Mouse (Mus musculus): ENCODE results near the gene Adarb1.

Adarb1 gene

DNA sequence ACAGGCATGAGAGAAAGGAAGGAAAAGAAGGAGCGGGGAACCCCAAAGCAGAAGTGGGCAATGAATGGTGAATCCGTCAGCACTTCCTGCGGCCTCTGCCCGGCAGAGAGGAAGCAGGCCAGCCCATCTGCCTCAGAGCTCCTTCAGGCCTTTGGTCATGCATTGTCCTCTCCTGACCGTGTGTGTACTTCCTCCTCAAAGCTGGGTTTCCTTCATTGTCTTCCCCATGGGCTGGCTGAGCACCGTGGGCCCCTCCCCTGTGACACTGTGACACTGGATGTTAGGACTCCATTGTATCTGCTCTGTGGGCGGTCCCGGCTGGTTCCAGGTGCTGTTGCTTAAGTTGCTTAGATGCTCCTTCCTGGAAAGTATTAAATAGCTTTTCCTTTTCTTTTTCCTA, 151.8 kb downstream of the Adarb1 start:
- DNase-seq (ENCODE audit: low read depth, low spot score): peak; percentile 85

DNA sequence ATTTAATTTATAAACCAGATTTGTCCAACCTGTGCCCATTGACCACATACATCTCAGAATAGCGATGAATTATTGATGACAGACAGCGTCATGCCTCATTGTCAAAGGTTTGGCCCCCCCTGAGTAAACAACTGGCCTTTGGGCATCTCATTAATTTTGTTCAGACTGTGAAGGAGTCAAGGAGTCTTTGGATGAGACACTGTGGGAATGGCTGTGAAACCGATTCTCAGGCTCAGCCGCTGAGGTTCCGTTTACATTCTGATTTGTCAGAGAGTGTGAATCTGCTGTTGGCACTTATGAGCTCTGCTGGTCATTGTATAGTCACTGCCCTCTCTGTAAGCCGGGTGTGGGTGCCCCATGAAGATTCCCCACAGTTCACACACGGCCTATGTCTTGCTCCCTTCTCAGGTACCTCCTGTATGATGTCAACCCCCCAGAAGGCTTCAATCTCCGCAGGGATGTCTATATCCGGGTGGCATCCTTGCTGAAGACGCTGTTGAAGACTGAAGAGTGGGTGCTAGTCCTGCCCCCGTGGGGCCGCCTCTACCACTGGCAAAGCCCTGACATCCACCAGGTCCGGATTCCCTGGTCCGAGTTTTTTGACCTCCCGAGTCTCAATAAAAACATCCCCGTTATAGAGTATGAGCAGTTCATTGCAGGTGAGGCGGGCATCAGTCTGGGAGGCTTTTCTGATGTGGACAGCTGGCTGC, 157.7 kb downstream of the Adarb1 start:
- DNase-seq (ENCODE audit: low read depth, low spot score): no peak

DNA sequence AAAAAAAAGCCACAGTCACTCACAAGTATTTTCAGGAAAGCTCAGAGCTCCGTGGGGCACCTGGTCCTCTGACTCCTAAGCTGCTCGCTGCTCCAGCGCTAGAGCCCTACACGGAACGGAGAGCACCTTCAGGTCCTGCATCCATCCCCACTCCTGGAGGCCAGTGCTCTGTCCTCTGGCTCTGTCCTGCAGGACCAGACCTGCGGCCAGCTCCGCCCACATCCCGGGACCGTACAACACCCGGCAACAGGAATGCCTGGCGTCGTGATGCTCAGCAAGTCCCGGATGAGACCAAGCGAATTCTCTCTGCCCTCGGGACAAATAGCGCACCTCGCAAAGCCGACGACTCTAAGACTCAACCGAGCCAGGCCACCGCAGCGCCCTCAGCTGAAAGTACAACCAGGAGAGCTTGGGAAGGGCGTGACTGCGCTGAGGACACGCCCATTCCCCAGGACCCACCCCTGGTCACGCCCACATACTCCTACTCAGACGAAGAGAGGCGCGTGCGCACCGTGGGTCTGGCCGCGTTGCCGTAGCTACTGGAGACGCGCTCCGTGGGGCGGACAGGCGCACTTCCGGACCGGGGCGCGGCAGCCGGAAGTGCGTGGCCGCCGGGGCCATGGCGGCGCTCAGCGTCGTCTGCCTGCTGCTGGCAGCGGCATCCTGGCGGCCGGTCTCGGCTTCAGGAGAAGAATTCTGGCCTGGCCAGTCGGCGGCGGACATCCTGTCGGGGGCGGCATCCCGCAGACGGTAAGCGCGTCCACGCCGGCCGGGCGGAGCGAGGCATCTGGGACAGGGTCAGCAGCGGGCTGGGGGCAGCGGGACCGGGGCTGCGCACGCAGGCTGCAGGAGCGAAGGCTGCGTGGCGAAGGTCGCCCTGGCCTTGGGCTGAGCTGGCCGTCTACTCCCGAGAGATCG, 159.1 kb downstream of the Adarb1 start, which contains the start of gene Pofut2:
Gene Pofut2, plus strand, starts transcription at position 515 of the 918 bp plus-strand sequence.
- DNase-seq (ENCODE audit: low read depth, low spot score): peak; percentile 97

DNA sequence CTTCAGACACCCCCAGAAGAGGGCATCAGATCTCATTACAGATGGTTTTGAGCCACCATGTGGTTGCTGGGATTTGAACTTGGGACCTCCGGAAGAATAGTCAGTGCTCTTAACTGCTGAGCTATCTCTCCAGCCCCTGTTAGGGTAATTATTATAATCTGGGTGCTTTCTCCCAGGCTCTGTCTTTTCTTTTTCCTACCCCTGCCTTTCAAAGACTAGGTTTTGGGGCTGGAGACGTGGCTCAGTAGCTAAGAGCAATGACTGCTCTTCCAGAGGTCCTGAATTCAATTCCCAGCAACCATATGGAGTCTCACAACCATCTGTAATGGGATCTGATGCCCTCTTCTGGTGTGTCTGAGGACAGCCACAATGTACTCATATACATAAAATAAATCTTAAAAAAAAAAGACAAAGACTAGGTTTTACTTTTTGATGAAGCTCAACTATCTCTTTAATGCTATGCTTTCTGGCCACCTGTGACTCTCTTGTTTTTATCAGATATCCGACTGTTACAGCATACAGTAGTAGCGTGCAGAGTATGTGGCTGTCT, 160.0 kb downstream of the Adarb1 start:
- DNase-seq (ENCODE audit: low read depth, low spot score): no peak

DNA sequence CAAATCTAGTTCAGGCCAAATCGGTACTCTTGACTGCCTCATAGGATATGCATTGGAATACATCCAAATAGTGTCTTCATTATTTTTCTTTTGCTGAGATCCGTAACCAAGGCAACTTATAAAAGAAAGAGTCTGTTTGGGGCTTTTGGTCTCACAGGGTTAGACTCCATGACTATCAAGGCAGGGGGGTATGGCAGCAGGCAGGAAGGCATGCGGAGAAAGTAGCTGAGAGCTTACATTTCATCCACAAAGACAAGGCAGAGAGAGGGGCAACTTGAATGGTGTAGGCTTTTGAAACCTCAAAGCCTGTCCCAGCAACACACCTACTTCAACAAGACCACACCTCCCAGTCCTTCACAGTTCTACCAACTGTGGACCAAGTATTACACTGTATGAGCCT, 162.4 kb downstream of the Adarb1 start:
- DNase-seq (ENCODE audit: low read depth, low spot score): no peak

DNA sequence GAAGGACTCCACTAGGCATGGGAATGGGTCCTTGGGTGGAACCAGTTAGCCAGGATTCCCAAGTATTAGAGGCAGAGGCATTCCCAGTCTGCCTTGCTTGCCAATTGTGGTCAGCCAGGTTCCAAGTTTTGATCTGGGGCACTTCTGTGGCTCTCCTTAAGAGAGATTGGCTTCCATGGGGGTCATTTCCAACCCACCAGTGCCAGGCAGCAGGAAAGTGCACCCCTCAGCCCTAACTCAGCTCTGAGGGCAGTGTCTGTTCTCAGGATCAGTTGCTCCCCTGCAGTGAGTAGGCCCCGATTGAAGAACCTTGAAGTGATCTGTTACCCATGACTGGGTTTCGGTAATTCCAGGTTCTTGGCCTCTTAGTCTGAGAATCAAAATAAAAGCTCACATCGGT, 162.8 kb downstream of the Adarb1 start:
- no peak for DNase-seq (ENCODE audit: low read depth, low spot score)

DNA sequence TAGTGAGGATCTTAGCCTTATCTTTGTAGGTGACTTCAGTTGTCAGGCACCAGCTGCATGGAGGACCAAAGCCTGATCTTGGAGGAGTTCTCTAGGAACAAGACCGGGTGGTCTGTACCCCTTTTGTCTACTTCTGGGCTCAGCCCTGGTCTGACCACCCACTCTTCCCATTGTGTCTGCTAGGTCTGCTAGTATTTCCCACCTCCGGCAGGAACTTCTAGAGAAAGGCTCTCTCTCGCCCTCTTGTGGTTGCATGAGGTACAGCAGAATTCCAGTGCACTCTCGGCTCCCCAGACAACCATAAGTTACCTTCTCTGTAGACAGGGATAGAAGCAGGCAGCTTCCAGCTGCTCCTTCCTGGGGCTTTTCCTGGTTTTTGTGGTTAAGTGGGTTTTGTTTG, 165.3 kb downstream of the Adarb1 start:
- peak; percentile 90 for DNase-seq (ENCODE audit: low read depth, low spot score)

DNA sequence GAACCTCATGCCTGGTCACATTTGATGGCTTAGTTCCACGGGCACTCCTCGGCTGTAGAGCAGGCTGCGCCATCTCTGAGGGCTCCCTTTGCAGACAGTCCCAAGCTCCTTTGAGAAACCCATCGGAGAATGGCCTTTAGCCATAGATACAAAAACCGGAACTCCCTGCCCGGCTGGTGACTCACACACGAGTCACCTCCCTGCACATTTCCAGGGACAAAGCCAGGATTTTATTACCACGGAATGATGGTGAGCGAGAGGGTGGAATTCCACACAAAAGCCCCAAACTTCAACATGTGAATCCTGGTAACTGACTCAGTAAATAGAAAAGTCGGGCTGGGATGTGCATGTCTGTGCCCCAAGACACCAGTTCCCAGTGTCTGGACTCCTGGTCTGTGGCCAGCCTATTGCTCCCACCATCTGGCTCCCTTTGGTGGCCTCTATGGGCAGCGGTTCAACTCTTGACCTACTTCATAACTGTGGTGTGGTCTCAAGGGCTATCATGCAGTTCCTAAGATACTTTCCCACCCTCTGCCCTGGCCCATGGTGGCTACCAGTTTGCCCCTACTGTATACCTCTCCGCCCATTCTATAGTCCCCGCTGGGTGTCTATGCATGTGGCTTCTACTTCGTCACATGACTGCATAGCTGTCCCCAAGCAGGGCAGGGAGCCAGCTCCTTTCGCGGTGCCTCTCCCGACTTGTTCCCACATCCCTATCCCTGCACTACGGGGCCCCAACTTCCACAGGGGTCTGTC, 166.1 kb downstream of the Adarb1 start:
- peak; percentile 29 for DNase-seq (ENCODE audit: low read depth, low spot score)

DNA sequence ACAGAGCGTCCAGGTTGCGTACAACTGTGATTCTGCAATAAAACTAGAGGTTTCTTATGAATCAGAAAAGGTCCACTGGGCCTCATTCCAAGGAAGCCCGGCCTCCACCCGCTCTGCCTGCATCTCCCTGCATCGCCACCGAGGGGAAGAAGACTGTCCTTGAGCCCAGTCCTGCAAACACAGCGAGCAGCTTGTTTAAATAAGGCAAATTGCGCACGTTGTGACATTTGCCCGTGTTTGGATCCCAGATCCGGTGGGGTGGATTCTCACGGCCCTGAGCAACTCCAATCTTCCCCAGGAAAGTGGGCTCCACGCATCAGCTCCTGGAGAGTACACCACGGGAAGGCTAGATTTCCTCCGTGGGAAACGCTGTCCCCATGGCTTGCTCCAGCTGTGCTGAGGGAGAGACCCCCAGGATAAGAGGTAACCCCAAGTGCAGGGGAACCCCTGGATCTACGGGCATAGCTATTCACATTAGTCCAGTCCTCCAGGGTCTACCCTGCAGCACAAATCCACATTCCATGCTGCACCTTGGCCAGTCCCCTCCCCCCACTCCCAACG, 166.8 kb downstream of the Adarb1 start:
- peak; percentile 27 for DNase-seq (ENCODE audit: low read depth, low spot score)

DNA sequence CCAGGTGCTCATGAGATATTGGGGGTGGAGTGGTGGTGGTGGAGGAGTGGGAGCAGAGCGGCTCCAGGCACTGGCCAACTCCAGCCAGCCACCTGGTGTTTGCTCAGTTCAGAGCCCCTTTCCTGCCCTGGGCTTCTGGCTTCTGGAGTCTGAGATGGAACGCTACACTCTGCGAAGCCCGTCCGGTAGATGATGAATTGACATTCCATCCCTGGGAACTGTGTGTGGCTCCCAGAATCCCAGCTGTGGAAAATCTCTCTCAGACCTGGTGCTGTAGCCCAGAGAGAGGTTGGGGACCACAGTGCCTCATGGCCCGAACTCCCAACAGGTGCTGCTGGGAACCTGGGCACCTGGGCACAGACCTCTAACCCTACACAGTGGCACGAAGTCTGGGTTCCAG, 170.4 kb downstream of the Adarb1 start:
- DNase-seq (ENCODE audit: low read depth, low spot score): no peak

DNA sequence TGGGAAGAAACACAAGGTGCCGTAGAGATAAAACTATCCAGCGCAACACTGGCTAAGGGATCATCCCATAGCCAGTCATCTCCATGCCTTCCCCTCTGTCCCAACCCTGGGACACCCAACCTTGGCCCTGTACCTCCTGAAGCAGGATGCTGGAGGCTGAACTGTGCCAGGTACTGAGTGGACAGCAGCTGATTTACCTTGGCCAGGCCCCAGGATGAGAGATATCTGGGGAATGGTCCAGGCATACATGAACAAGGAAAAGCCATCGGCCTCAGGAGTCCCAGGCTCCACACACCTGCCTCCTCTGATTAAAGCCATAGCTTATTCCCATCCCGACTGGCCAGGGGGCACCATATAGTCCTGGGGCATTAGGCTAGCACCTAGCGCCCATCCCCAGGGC, 171.0 kb downstream of the Adarb1 start:
- no peak for DNase-seq (ENCODE audit: low read depth, low spot score)

DNA sequence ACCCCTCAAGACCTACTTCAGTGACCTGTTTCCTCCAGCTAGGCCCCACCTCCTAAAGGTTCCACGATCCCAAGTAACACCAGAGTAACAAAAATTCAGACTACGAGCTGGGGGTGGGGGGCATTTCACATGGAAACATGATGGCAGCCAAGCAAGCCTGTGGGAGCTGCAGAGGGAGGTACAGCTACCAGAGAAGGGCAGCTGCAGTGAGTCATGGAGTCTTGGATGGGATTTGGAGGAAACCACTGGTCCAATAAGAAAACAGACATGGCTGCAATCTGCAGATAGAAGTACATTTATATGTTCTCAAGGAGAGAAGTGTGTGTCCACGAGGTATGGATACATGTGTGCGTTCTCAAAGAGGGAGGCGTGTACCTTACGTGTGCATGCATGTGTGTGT, 173.3 kb downstream of the Adarb1 start:
- no peak for DNase-seq (ENCODE audit: low read depth, low spot score)

DNA sequence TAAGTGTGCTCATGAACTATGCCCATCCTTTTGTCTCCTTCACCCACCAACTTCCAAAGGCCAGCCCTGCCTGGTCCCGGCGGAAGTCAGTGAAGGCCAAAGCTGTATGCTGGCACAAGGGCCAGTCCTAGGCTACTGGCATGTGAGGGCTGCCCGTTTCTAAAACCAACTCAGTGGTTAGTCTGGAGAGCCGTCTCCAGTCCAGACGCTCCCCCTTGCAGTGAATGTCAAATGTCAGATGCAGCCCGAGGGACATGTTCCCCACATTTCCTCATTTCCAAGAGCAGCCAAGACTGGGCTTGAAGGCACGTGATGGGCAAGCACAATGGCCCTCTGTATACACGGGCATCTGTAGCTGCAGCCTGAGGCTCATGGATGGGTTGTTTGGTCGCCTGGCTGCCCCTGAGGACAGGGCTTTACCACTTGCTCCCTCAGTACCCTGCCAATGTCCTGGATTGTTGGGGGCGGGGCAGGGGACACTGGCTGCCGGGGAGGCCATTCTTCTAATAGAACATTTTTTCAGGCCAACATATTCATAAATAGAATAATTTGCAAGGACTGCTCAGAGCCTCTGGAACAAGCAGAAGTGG, 174.4 kb downstream of the Adarb1 start:
- DNase-seq (ENCODE audit: low read depth, low spot score): no peak

DNA sequence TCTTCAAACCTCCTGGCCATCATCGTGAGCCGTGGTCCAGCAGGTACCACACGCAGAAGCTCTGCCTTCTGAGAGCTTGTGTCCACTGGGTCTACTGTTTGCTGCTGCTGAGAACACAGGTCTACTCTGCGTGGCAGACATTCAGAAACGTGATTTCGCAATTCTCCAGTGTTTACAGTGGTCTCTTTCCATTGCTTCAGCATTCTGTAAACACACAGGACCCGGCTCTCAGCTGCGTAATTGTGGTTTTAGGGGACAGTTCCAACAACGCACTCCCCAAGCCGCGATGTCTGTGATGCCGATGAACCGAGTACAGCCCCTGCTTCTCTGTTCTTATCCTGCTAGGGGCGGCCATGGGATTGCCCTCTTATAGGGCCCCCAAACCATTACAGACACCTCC, 175.2 kb downstream of the Adarb1 start:
- DNase-seq (ENCODE audit: low read depth, low spot score): no peak

DNA sequence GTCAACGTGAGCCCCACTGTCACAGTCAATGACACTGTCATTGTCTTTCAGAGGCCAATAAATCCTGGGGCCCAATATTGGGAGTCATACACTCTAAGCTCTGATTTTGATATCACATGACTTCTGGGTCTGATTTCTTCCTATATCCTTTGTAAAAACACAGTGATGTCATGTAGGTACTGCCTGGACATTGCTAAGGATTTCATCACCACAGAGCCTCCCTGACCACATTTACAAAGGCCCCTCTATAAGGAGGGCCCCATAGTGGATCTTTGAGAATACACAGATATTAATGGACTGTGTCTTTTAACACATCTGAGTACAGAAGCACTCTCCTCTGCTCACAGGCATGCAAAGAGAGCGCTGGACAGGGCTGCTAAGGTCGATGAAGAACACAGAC, 175.7 kb downstream of the Adarb1 start:
- DNase-seq (ENCODE audit: low read depth, low spot score): no peak

DNA sequence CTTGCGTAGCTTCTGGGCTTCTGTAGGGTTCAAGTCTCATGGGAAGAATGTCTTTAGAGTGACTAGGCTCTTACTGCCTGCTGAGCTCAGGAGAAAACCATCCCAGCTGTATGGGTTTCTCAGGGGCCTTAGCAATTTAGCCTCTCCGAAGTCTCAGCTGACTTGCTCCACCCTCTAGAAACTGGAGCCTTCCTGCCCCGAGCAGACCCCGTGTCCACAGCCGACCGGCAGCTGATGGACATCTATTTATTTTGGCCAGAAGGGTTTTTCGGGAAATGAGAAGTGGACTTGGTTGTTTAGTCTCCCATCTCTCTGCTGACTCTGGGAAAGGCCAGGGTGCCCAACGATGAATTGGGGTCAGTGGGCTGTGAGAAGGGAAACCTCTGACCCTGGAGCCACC, 177.3 kb downstream of the Adarb1 start:
- DNase-seq (ENCODE audit: low read depth, low spot score): no peak
